In genomic region chr4:108428341-108428721, GRCm38 (mm10) we compare ENCODE assay signal across 23 mouse cellular contexts. TPM values are rescaled to one million over a fixed set of nuclear protein-coding genes. Genes with fewer than 3 reads are reported as not detected.
A peak's percentile ranks its signal among the peaks of the same experiment; 100 is the strongest.
DNase-seq lines count a peak whose midpoint lies in the region; ATAC-seq and TF ChIP-seq lines count a peak whose summit lies in the region.
"Had no signal": no experiment of that assay in that cellular context is flagged by ENCODE, and none has a peak within 500 bp of the region (broad histone marks: within the 10 kb centered on the region; RNA-seq: fewer than 3 reads in every experiment).

No protein-coding gene starts in this region.

- ATAC-seq in lung, embryonic 15.5 days (ENCODE audit: borderline replicate concordance, extremely low read depth, low FRiP score, low TSS enrichment) = no peak
- ATAC-seq: activated CD4-positive, CD25-positive, alpha-beta regulatory T cell, adult 4 months; forebrain, postnatal 0 days; midbrain, embryonic 16.5 days had no signal

- no peak overlapping the region for H3K9ac ChIP-seq in lung, embryonic 15.5 days
- H3K9ac ChIP-seq: forebrain, postnatal 0 days; neural tube, embryonic 12.5 days had no signal

- no peak for DNase-seq in lung, adult 2 months
- DNase-seq in B cell, adult 2 months = peak; percentile 36 to 44
- DNase-seq in c-Kit-positive CD71-negative TER-119-negative erythroid progenitor cells, embryonic 14.5 days (ENCODE audit: low read depth) = peak; percentile 20
- peak; percentile 10 to 44 for DNase-seq in monocyte, adult 2 months (ENCODE audit: low read depth in 1 of 2, low spot score in 2 of 2)
- DNase-seq in layer of hippocampus, adult 18-20 months (ENCODE audit: low spot score in 2 of 2) = no peak
- no peak for DNase-seq in urinary bladder, postnatal 10 days (ENCODE audit: low spot score)
- DNase-seq: adrenal gland, postnatal 36 days; cerebellum, postnatal 25 days; forebrain, postnatal 0 days; gastrocnemius, adult 2 months; heart, postnatal 4 days; right cerebral cortex, postnatal 4 days; thymus, postnatal 4 days had no signal

- H3K4me2 ChIP-seq in lung, embryonic 15.5 days = no peak overlapping the region
- H3K4me2 ChIP-seq: liver, embryonic 11.5 days; neural tube, embryonic 12.5 days had no signal

- no peaks in the 10 kb centered on the region for H3K9me3 ChIP-seq in lung, embryonic 15.5 days
- H3K9me3 ChIP-seq: embryonic facial prominence, embryonic 10.5 days; neural tube, embryonic 12.5 days had no signal

- H3K4me1 ChIP-seq in lung, embryonic 15.5 days = peaks cover 16% of the 10 kb centered on the region
- no peaks in the 10 kb centered on the region for H3K4me1 ChIP-seq in lung, adult 2 months (ENCODE audit: control insufficient read depth, insufficient read depth, low read length)

- no peak for TF ChIP-seq CTCF in lung, adult 2 months (IDR thresholded peaks at IDR 0.05; ENCODE audit: insufficient read depth, low read length)

- no peaks in the 10 kb centered on the region for H3K36me3 ChIP-seq in lung, embryonic 15.5 days
- H3K36me3 ChIP-seq: embryonic facial prominence, embryonic 10.5 days; neural tube, embryonic 12.5 days had no signal

- peak overlapping the region; percentile 37; the same call in 1 of the 2 replicates for H3K27ac ChIP-seq in lung, embryonic 15.5 days
- H3K27ac ChIP-seq: gastrocnemius, adult 2 months; layer of hippocampus, adult 2 months; macrophage; neural tube, embryonic 12.5 days had no signal

- no peak overlapping the region for H3K4me3 ChIP-seq in lung, embryonic 15.5 days
- no peak overlapping the region for H3K4me3 ChIP-seq in lung, adult 2 months (replicated peaks; ENCODE audit: extremely low read depth, low read depth, low read length)
- H3K4me3 ChIP-seq: embryonic facial prominence, embryonic 10.5 days; erythroblast, embryonic 14.5 days; gastrocnemius, adult 2 months; layer of hippocampus, adult 2 months; neural tube, embryonic 12.5 days had no signal

- no peak for TF ChIP-seq POLR2A in lung, adult 2 months (IDR thresholded peaks at IDR 0.05; ENCODE audit: borderline replicate concordance, extremely low read depth, low read depth, low read length)

- no peaks in the 10 kb centered on the region for H3K27me3 ChIP-seq in lung, embryonic 15.5 days
- H3K27me3 ChIP-seq: neural tube, embryonic 12.5 days had no signal

- WGBS in lung, embryonic 15.5 days = 62% methylated on average over 6 of the region's 6 CpGs
- 63% methylated on average over 6 of the region's 6 CpGs for WGBS in lung, adult 2 months

RNA-seq across cellular contexts. Expression of gene Gpx7, which starts 21.6 kb away (rescaled TPM):
- polyA plus RNA-seq in lung, embryonic 15.5 days (2015; fragmentation: Nextera tagmentation; extraction: Ambion mirVana) = 86.3 and 88.2 TPM in 2 replicates
- polyA plus RNA-seq in lung, adult 2 months (2012; rRNA removed) = 26.3 and 26.5 TPM in 2 replicates
- total RNA-seq in layer of hippocampus, adult 18-20 months (2021) = 1 to 10 TPM; 3.1 to 4.7 TPM
- polyA plus RNA-seq: erythroblast, embryonic 14.5 days had no signal

RNA-seq across cellular contexts. Expression of gene Tut4, which starts 30.9 kb away (rescaled TPM):
- polyA plus RNA-seq in lung, embryonic 15.5 days (2015; fragmentation: Nextera tagmentation; extraction: Ambion mirVana) = 60.1 and 60.7 TPM in 2 replicates
- polyA plus RNA-seq in lung, adult 2 months (2012; rRNA removed) = 31.3 and 35.0 TPM in 2 replicates
- 10 to 100 TPM; 28.1 to 30.3 TPM for total RNA-seq in layer of hippocampus, adult 18-20 months (2021)

RNA-seq across cellular contexts. Expression of gene Shisal2a, which starts 45.2 kb away (rescaled TPM):
- 0.36 and 0.88 TPM in 2 replicates for polyA plus RNA-seq in lung, embryonic 15.5 days (2015; fragmentation: Nextera tagmentation; extraction: Ambion mirVana)
- 0.95 and 2.8 TPM in 2 replicates for polyA plus RNA-seq in lung, adult 2 months (2012; rRNA removed)
- total RNA-seq in layer of hippocampus, adult 18-20 months (2021) = not detected
- total RNA-seq: gastrocnemius, adult 2 months; layer of hippocampus, adult 2 months; left cerebral cortex, adult 8-10 months had no signal
- polyA plus RNA-seq: activated CD4-positive, CD25-positive, alpha-beta regulatory T cell, adult 4 months; erythroblast, embryonic 14.5 days; macrophage had no signal

Comparison
In these comparisons a context has a peak if more than half of its experiments do, and no peak if none do; other contexts are left out.
1. DNase-seq: peak in B cell, adult 2 months (2 of 2), c-Kit-positive CD71-negative TER-119-negative erythroid progenitor cells, embryonic 14.5 days (single experiment) and monocyte, adult 2 months (2 of 2); none in lung, adult 2 months (single experiment), layer of hippocampus, adult 18-20 months (0 of 2) and urinary bladder, postnatal 10 days (single experiment).